Mouse (Mus musculus): ENCODE data around the gene Rac3.
"Not testable (repeated sequence)": the region's sequence is repeated elsewhere in the genome, so short reads cannot be mapped to it uniquely, and the experiment has no call there.

Rac3 gene

GRCm38 (mm10) chr11:120721124-120722066, at the start of gene Rac3:
Gene Rac3, plus strand, starts transcription at chr11:120721470.
- DNase-seq: peak; percentile 97

- DNase-seq: peak; percentile 100
Measured at GRCm38 (mm10) chr11:120672687-120673593, 48.3 kb upstream of the Rac3 start, which contains the start of gene Aspscr1. Gene Aspscr1, plus strand, starts transcription at chr11:120672973.

GRCm38 (mm10) chr11:120673594-120674122, 47.6 kb upstream of the Rac3 start:
- no peak for DNase-seq

GRCm38 (mm10) chr11:120675875-120676274, 45.4 kb upstream of the Rac3 start:
- not testable (repeated sequence) for DNase-seq

- no peak for DNase-seq
Measured at GRCm38 (mm10) chr11:120676951-120677350, 44.3 kb upstream of the Rac3 start.

GRCm38 (mm10) chr11:120679909-120680308, 41.4 kb upstream of the Rac3 start:
- DNase-seq: no peak

GRCm38 (mm10) chr11:120682683-120683082, 38.6 kb upstream of the Rac3 start:
- DNase-seq: no peak

GRCm38 (mm10) chr11:120683536-120683935, 37.7 kb upstream of the Rac3 start:
- no peak for DNase-seq

- DNase-seq: no peak
Measured at GRCm38 (mm10) chr11:120684086-120684485, 37.2 kb upstream of the Rac3 start.

GRCm38 (mm10) chr11:120684660-120685059, 36.6 kb upstream of the Rac3 start:
- DNase-seq: no peak

GRCm38 (mm10) chr11:120686650-120687272, 34.5 kb upstream of the Rac3 start:
- no peak for DNase-seq

GRCm38 (mm10) chr11:120689365-120689764, 31.9 kb upstream of the Rac3 start:
- no peak for DNase-seq

GRCm38 (mm10) chr11:120692471-120693011, 28.7 kb upstream of the Rac3 start:
- DNase-seq: no peak

- no peak for DNase-seq
Measured at GRCm38 (mm10) chr11:120693461-120693860, 27.8 kb upstream of the Rac3 start.

- no peak for DNase-seq
Measured at GRCm38 (mm10) chr11:120695184-120695583, 26.1 kb upstream of the Rac3 start.

GRCm38 (mm10) chr11:120695641-120696040, 25.6 kb upstream of the Rac3 start:
- DNase-seq: no peak

- DNase-seq: no peak
Measured at GRCm38 (mm10) chr11:120696568-120696967, 24.7 kb upstream of the Rac3 start.

- peak; percentile 98 for DNase-seq
Measured at GRCm38 (mm10) chr11:120697741-120698140, 23.5 kb upstream of the Rac3 start.

GRCm38 (mm10) chr11:120703696-120704454, 17.4 kb upstream of the Rac3 start:
- DNase-seq: no peak

- DNase-seq: no peak
Measured at GRCm38 (mm10) chr11:120704486-120705325, 16.6 kb upstream of the Rac3 start.

- DNase-seq: no peak
Measured at GRCm38 (mm10) chr11:120706120-120706519, 15.2 kb upstream of the Rac3 start.
